Mouse (Mus musculus) lung, postnatal 36 days (tissue): ENCODE measurements around the gene Plscr4.

Experiments
- DNase-seq: peaks from one replicate; pipeline ENCODE4 v3.0.0; 2022; ENCODE audit warnings: mixed read lengths

The Plscr4 gene

GRCm38 (mm10) chr9:92457261-92458058 lies at the start of gene Plscr4:
Plscr4 (plus strand) TSS chr9:92457373.
- DNase-seq: peak; percentile 81

DNA sequence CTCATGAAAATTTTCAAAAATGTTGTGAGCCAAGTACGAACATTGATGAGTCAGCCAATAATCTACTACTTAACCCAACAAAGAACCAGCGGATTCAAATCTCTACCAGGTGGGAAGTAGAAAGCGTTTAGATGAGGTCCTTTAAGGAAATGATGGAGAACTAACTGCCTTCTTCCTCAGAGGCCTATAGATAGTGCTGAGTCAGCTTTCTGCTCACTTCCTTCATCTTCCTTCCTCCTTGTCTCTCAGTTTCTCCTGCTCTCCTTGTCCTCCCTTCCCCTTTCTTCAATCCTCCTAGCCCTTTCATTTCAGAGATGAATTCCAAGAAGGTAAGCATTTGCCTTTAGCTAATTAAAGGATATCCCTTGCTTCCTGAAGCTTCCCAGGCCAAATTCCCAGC lies 46.9 kb upstream of the Plscr4 start:
- DNase-seq: no peak

DNA sequence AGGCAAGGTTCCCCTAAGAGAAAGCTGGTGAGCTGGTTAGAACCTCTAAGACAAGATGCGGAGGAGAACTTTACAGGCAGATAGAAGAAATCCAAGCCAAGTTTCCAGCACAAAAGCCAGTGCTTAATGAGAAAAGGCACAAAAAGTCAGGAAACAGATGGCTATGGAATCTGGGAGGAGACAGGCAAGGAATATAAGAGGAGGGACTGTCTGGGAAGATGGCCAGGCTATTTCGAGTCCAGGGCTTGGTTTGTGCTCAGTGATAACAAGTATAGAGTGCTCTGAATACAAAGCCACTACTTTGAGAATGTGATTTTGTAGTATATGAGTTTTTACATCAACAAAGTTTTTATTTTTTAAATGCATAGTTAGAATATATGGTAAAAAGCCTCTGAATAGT lies 45.1 kb upstream of the Plscr4 start:
- peak; percentile 46 for DNase-seq

- no peak for DNase-seq
These were observed 43.5 kb upstream of the Plscr4 start for GRCm38 (mm10) chr9:92413684-92414083.

DNA sequence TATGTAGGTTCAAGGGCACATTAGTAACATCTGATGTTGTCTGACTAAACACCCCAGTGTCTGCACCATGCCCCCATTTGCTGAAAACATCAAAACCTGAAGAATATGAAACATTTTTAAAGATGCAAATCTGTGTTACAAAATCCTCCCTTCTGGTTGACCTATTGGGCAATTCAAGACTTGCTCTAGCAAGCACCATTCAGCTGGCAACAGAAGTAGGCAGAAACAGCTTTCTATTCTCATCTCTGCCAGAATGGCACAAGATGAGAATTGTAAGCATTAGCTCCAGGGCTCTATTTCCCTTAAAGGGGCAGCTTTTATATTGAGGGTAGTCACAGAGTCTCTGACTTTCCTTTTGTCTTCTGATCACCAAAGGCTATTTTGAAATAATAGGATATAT lies 19.4 kb upstream of the Plscr4 start:
- DNase-seq: peak; percentile 41

DNA sequence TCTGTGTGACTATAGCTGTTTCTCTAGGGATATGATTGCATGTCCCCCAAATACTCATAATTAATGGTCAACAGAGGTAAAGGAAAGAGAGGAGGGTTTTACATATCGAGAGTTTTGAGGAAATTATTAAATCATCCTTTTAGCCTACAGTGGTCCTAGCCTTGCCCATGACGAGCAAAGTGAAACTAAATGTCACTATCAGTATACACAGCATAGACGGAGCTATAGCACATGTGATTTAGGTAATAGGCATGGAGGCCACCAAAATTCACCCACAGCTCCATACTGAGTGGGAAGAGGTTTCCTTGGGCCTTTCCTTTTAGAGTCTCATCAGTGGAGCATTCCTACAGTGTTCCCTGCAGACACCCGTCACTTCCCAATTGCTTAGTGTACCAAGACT lies 15.7 kb upstream of the Plscr4 start:
- DNase-seq: no peak

DNA sequence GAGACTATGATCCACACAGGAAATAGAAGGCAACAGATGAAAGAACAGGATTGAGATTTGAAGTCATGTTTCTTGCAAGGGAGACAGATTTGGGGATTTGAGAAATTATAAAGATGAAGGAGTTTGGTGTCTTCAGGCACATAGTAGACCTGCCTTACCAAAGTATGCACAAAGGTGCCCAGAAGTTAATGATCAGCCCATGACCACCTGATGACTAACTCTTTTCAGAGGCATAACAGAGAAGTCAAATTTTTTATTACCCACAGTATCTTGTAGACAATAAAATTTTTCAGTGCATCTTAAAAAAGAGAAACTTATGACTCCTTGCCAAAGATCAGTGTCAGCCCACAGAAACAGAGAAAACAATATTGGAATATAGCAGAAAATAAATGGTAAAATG lies 12.6 kb upstream of the Plscr4 start:
- DNase-seq: no peak

DNA sequence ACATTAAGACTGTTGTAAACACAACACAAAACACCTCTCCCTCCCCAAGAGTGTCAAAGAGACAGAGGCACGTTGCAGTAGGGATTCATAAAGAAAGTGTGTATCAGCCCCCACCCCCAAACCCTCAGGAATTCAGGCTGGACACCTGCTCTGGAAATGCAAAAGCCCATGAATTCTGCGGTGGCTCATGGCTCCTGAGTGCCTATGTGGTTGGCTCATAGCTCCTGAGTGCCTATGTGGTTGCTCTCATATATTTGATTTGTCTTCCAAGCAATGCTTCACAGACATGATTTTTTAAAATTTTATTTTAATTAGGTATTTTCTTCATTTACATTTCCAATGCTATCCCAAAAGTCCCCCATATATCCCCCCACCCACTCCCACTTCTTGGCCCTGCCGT lies 568 bp upstream of the Plscr4 start:
- DNase-seq: no peak

DNA sequence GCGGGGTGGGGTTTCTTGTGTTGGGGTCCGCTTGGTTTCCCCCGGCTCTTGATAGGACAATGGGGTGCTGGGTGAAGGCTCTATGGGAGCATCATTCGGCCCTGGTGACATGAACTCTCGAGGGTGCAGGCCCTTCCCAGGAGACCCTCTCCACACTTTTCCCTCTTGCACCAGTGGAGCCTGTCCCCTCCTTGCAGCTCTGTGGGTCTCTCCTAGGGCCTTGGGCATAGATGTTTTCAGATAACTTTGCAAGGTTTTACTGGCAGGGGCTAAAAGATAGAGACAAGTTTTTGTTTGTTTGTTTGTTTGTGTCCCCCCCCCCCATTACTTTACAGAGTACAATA lies 858 bp downstream of the Plscr4 start:
- DNase-seq: no peak

DNA sequence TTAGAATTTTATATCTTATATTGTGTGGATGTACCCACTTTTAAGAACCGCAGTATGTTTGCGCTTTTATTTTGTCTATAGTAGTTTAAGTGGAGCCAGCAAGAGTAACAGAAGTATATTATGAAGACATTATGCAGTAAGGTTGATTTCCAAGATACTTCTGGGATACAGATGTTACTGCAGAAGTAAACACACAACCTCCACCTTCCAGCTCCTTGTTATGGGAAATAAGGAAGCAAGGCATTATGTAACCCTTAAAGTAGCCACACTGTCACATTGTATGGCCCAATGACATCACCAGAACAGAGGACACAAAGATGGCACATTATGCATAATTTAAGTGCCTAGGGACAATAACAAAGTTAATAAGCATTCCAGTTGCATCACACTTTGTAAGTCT lies 1.2 kb downstream of the Plscr4 start:
- DNase-seq: peak; percentile 22

DNA sequence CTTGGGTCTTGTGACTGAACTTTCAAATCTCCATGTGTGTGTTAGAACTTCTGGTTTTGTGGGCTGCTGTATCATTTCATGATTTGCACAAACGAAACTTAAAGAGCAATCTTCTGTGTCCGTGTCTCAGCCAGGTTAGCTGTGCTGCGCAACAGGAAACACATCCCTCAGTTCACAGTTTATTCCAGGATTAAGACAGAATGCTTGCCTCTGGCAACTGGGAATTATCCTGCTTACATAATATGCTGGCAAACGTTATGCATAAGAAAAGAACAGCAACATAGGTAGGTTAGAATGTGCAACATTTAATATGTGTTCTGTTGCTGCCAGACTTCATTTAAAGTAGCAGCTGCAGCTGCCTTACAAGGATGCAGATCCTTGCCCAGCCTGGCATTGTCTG lies 10.6 kb downstream of the Plscr4 start:
- DNase-seq: no peak

- no peak for DNase-seq
These were observed 15.2 kb downstream of the Plscr4 start for GRCm38 (mm10) chr9:92472256-92472855.

DNA sequence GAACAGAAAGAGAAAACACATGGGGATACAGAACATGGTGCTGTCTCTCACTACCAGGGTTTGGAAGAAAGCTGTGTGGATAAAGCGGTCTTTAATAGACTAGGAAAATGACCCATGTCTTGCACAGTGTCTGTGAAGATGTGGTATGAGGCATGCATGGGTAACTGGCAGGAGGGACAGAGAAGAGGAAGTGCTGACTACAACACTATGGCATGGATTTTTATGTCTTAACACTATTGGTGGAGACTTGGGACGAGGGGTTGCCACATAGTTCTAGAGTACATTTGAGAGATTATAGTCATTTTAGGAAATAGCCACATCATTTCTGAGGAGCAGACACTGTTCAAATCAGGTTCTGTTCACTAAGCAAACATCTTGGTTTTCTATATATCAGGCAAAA lies 16.0 kb downstream of the Plscr4 start:
- DNase-seq: no peak

- DNase-seq: no peak
These were observed 17.1 kb downstream of the Plscr4 start for GRCm38 (mm10) chr9:92474244-92474643.

DNA sequence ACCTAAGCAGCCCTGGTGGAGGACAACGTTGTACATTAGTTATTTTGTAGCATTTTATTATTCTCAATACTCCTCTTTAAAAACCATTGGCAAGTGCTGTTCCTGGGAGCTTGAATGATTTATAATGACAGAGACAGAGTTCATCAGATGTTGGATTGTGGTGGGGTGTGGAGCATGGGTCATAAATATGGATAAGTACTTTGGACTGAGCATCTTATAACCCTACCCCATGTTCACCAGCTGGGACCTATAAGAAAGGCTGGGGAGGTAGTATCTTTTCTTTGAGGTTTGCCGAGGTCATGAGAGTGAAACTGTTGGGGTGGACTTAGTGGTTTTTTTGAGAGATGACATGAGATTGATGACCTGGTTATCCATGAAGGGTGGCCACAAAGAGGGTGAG lies 24.5 kb downstream of the Plscr4 start:
- no peak for DNase-seq

GRCm38 (mm10) chr9:92482551-92482950 lies 25.4 kb downstream of the Plscr4 start:
- DNase-seq: no peak

GRCm38 (mm10) chr9:92484710-92485267 lies 27.6 kb downstream of the Plscr4 start:
- no peak for DNase-seq

DNA sequence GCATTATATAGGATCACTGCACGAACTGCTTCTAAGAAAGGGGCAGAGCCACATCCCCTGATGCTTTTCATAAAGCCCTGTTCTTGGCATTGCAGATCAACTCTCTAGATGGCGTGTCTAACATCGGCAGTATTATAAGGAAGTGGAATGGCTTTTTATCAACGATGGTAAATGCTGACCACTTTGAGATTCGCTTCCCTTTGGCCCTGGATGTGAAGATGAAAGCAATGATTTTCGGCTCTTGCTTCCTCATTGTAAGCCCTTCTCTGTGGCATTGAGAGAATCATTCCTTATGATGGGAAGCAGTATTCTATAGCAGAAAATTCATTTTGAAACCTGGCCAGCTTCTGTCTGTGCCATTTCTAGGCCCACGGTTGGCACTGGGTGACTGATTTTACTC lies 32.7 kb downstream of the Plscr4 start:
- DNase-seq: no peak

DNA sequence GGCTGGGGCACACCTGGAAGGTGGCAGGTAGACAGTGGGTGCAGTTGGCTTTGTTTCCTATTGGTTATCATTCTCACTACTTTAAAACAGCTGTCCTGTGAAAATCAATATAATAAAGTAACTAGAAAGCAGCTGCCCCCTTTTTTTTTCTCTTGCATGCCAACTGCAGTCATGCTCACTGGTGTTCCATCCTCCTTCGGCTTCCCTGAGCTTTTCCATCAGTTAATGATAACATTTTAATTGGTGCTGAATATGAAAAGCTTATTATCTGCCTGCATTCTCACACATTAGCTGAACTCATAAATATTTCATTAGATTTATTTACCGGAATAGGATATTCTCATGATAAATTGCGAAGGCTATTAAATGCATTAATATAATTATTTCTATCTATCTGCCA lies 33.1 kb downstream of the Plscr4 start:
- DNase-seq: no peak

GRCm38 (mm10) chr9:92491274-92491673 lies 34.1 kb downstream of the Plscr4 start:
- DNase-seq: no peak

DNA sequence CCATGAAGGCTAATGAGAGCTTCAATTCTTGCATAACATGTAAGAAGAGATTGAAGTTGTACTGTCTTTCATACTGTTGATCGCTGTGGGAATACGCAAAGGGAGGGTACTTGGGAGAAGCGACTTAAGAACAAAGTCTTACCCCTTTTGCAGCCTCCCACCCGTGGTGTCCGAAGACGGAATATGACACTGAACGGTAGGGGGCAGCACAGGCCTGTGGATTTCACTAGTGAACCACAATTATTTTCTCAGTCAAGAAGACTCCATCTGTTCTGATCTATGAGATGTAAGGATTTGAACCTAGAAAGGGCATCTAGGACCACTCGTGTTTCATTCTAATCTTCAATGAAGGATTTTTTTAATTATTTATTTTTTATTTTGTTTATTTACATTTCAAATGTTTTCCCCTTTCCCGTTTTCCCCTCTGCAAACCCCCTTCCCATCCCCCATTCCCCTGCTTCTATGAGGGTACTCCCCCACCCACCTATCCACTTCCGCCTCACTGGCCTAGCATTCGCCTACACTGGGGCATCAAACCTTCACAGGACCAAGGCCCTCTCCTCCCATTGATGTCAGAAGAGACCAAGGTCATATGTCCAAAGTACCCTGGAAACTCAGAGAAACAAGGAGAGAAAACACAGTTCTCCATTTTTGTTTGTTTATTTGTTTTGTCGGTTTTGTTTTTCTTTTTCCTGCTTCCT lies 42.7 kb downstream of the Plscr4 start:
- peak; percentile 90 for DNase-seq

DNA sequence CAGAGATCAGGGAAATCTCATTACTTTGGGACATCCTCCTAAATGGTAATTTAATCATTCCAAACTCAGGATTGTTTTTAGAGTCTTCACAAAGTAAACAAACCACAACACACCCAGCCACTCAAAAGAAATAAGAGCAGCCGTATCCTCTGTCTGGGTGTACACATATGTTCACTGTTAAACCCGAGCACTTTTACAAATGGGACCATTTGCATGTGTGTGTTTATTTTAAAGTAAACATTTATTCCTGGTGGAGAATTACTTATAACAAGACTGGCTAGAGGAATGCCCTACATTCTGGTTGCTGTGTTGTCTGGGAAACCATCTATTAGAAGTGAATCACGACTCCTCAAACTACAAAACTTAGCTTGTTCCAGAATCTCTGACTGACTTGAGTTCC lies 47.1 kb downstream of the Plscr4 start:
- DNase-seq: no peak

DNA sequence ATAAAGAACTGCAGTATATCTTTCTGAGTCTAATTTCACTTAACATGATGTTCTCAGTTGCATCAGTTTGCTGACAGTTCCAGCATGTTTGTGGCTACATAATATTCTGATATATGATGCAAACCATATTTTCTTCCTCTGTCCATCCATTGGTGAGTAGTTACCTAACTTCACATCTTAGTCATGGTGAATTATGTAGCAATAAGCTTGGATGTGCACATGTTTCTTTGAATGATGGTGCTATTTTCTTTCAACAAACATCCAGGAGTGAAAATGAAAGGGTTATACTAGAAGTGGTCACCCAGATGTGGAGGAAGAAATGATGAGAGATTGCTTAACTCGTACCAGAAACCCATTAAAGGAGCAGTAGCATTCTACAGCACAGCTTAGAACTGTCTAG lies 47.7 kb downstream of the Plscr4 start:
- no peak for DNase-seq

GRCm38 (mm10) chr9:92511696-92512095 lies 54.5 kb downstream of the Plscr4 start:
- no peak for DNase-seq
